Mouse (Mus musculus): ENCODE data around the gene Kbtbd13. TPM values are rescaled to one million over a fixed set of nuclear protein-coding genes. Genes with fewer than 3 reads are reported as not detected.

Kbtbd13 gene
- polyA plus RNA-seq, 1 experiment from 2014 or later: 0.48 TPM

DNA sequence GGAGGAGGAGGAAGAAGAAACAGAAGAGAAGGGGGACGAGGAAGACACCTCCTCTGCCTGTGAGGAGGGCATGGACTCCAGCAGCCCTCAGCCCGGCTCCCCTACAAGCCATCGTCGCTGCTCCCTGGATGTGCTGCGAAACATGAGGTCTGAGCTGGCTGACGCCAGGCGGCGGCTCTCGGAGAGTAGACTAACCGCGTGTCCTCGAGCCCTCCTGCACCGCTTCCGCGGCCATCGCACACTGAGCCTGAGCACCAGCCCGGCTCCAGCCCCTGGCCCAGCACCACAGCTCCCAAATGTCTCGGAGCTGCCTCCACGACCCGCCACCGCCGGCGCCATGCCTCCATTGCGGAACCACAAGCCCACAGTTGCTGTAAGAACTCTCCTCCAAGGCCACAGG is 19.7 kb downstream of the Kbtbd13 start:
- DNase-seq (ENCODE audit: low spot score) (no peak), ATAC-seq (replicated peaks; ENCODE audit: low FRiP score) (no peak)
- no peak overlapping the region for H3K27ac ChIP-seq (ENCODE audit: low read depth, low read length)
- H3K36me3 ChIP-seq (ENCODE audit: control insufficient read depth, insufficient read depth, low read length): no peaks in the 10 kb centered on the region; the same call in 1 of the 2 replicates
- H3K9me3 ChIP-seq (ENCODE audit: control insufficient read depth, low read length): no peaks in the 10 kb centered on the region
- H3K4me2 ChIP-seq (ENCODE audit: low read depth, low read length, severe bottlenecking): no peak overlapping the region
- H3K4me1 ChIP-seq (replicated peaks; ENCODE audit: control insufficient read depth, insufficient read depth, low read length): no peaks in the 10 kb centered on the region
- H3K4me3 ChIP-seq (ENCODE audit: low read depth, low read length): no peak overlapping the region
- H3K9ac ChIP-seq (ENCODE audit: low read length): no peak overlapping the region
- H3K27me3 ChIP-seq (ENCODE audit: control insufficient read depth, insufficient read depth, low read length): no peaks in the 10 kb centered on the region
- 82% methylated on average over 24 of the region's 24 CpGs for WGBS

DNA sequence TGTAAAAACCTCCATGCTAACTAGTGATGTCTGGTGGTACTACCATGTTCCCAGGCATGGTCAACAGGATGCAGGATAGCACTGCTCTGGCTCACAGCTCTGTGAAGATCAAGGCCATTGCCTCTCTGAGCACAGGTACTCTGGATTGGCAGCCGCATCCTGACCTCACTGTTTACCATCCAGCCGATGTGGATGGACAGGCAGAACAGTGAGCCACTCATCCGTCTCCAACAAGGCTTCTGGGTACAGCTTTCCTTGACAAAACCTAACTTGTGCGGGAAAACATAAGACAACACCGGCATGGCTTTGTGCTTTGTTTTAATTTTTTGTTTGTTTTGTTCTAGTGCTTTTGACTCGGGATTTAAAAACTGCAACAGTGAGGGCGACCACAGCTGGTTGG is 25.7 kb downstream of the Kbtbd13 start:
- Histone ChIP-seq H3K9ac (ENCODE audit: low read length) (no peak overlapping the region), H3K4me3 (ENCODE audit: low read depth, low read length) (no peak overlapping the region), H3K4me1 (replicated peaks; ENCODE audit: control insufficient read depth, insufficient read depth, low read length) (no peaks in the 10 kb centered on the region), H3K36me3 (ENCODE audit: control insufficient read depth, insufficient read depth, low read length) (no peaks in the 10 kb centered on the region; the same call in 1 of the 2 replicates), H3K9me3 (ENCODE audit: control insufficient read depth, low read length) (no peaks in the 10 kb centered on the region), H3K27me3 (ENCODE audit: control insufficient read depth, insufficient read depth, low read length) (no peaks in the 10 kb centered on the region), H3K27ac (ENCODE audit: low read depth, low read length) (no peak overlapping the region), H3K4me2 (ENCODE audit: low read depth, low read length, severe bottlenecking) (no peak overlapping the region)
- 94% methylated on average over 7 of the region's 7 CpGs for WGBS
- DNase-seq (ENCODE audit: low spot score): no peak
- no peak for ATAC-seq (replicated peaks; ENCODE audit: low FRiP score)

DNA sequence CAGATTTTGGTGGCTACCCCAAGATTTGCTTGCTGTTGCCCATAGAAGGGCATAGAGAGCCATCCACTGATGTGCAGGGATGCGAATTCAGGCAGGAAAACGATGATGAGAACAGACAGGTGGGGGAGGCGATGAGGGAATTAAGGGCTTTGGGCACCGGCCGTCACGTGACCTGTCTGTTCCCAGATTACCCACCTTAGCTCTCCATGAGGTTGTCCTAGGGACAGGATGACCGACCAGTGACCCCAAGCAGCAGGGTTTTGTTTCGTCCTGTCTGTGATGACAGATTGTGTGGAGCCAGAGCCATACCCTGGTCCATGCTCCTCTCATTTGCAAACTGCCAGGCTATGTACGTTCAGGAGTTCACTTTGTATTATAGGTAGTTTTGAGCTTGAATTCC is 27.8 kb downstream of the Kbtbd13 start:
- peaks cover 2% of the 10 kb centered on the region; the same call in 1 of the 2 replicates for H3K36me3 ChIP-seq (ENCODE audit: control insufficient read depth, insufficient read depth, low read length)
- 76% methylated on average over 9 of the region's 9 CpGs for WGBS
- no peaks in the 10 kb centered on the region for H3K4me1 ChIP-seq (replicated peaks; ENCODE audit: control insufficient read depth, insufficient read depth, low read length)
- H3K9me3 ChIP-seq (ENCODE audit: control insufficient read depth, low read length): no peaks in the 10 kb centered on the region
- H3K4me3 ChIP-seq (ENCODE audit: low read depth, low read length): no peak overlapping the region
- H3K4me2 ChIP-seq (ENCODE audit: low read depth, low read length, severe bottlenecking): no peak overlapping the region
- H3K27ac ChIP-seq (ENCODE audit: low read depth, low read length): no peak overlapping the region
- H3K27me3 ChIP-seq (ENCODE audit: control insufficient read depth, insufficient read depth, low read length): no peaks in the 10 kb centered on the region
- DNase-seq (ENCODE audit: low spot score) (no peak), ATAC-seq (replicated peaks; ENCODE audit: low FRiP score) (no peak)
- H3K9ac ChIP-seq (ENCODE audit: low read length): no peak overlapping the region

DNA sequence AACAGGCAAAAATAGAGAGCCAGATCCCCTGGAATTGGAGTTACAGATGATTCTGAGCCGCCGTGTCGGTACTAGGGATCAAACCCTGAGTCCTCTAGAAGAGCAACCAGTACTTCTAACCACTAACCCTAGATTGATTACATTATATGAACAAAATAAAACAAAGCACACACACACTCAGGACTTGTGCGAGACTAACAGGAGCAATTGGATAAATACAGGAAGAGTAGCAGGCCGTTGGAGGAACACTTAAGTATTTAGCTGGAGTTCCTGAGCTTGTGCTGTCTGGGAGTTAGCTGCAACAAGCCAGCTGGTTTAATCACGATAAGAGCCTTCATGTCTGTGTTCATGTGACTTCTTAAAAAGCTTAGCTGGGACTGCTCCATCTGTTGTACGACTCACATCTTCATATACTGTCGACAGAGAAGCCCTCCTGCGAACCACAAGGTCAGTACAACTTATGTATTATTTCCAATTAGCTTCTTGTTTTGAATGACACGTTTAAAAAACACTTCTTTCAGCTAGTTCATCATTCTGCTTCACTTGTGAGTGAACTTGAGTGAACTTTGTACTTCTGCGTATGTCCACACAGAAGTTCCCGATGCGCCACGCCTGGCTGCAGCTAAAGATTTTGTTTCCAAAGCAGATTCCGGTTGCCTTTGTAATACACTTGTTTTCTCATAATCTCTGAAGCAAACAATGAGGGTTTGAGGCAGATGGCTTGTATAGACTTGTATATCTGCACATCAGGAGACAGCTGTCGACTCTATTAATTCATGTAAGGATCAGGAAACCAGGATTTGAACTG is 30.6 kb downstream of the Kbtbd13 start, which contains the start of gene Ubap1l:
Gene Ubap1l (plus strand): TSS at position 401 of the 808 bp plus-strand sequence.
- H3K9ac ChIP-seq (ENCODE audit: low read length): no peak within 1 kb of the TSS
- ATAC-seq (replicated peaks; ENCODE audit: low FRiP score) (no peak), DNase-seq (ENCODE audit: low spot score) (no peak)
- no peaks in the 10 kb centered on the region for H3K4me1 ChIP-seq (replicated peaks; ENCODE audit: control insufficient read depth, insufficient read depth, low read length)
- no peaks in the 10 kb centered on the region for H3K9me3 ChIP-seq (ENCODE audit: control insufficient read depth, low read length)
- H3K27me3 ChIP-seq (ENCODE audit: control insufficient read depth, insufficient read depth, low read length): no peaks in the 10 kb centered on the region
- no peak within 1 kb of the TSS for H3K4me3 ChIP-seq (ENCODE audit: low read depth, low read length)
- H3K27ac ChIP-seq (ENCODE audit: low read depth, low read length): no peak within 1 kb of the TSS
- H3K36me3 ChIP-seq (ENCODE audit: control insufficient read depth, insufficient read depth, low read length): peaks cover 2% of the 10 kb centered on the region; the same call in 1 of the 2 replicates
- no peak within 1 kb of the TSS for H3K4me2 ChIP-seq (ENCODE audit: low read depth, low read length, severe bottlenecking)
- 91% methylated on average over 16 of the region's 16 CpGs for WGBS

DNA sequence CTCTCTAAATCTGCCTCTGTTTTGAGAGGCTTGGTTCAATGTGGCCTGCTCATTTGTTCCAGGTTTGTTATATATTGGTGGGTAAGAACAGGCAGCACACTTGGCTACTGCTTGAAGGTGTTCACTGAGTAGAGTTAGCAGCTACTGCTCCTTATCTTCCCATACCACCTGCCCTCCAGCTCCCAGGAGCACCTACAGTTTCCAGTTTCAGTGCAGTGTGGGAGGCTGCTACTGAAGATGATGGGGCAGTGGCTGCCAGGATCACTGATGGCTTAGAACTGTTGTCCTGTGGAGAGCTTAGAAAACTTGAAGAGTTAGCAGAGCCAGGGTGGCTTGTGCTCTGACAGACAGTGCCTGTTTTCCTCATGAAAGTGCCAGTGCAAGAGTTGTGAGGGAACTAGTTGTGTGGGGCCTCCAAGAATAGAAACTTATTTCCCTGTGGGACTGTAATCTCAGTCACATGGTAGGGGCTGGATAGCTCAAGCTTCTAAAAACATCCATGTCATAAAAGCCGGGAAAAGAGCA is 32.4 kb downstream of the Kbtbd13 start:
- H3K4me2 ChIP-seq (ENCODE audit: low read depth, low read length, severe bottlenecking): no peak overlapping the region
- DNase-seq (ENCODE audit: low spot score) (no peak), ATAC-seq (replicated peaks; ENCODE audit: low FRiP score) (no peak)
- 94% methylated on average over 1 of the region's 1 CpGs for WGBS
- no peaks in the 10 kb centered on the region for H3K4me1 ChIP-seq (replicated peaks; ENCODE audit: control insufficient read depth, insufficient read depth, low read length)
- H3K27ac ChIP-seq (ENCODE audit: low read depth, low read length): no peak overlapping the region
- no peaks in the 10 kb centered on the region for H3K27me3 ChIP-seq (ENCODE audit: control insufficient read depth, insufficient read depth, low read length)
- peaks cover 2% of the 10 kb centered on the region; the same call in 1 of the 2 replicates for H3K36me3 ChIP-seq (ENCODE audit: control insufficient read depth, insufficient read depth, low read length)
- H3K4me3 ChIP-seq (ENCODE audit: low read depth, low read length): no peak overlapping the region
- H3K9ac ChIP-seq (ENCODE audit: low read length): no peak overlapping the region
- H3K9me3 ChIP-seq (ENCODE audit: control insufficient read depth, low read length): no peaks in the 10 kb centered on the region

DNA sequence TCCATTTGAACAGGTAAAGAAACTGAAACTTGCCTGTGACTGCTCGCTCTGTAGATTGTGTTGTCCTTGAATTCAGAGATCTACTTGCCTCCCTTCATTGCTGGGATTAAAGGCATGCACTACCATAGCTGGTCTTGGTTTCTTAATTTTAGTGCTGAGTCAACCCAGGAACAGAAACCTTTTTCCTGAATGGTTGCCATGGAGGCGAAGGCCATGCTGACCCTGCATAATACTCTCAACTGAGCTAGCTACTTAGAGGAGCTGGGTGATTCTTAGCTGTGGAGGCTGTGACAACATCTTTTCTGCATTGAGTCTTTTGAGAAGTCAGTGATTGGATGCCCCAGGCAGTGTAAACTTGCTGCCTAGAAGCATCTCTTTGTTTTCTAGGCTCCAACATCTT is 34.5 kb downstream of the Kbtbd13 start:
- 91% methylated on average over 2 of the region's 2 CpGs for WGBS

DNA sequence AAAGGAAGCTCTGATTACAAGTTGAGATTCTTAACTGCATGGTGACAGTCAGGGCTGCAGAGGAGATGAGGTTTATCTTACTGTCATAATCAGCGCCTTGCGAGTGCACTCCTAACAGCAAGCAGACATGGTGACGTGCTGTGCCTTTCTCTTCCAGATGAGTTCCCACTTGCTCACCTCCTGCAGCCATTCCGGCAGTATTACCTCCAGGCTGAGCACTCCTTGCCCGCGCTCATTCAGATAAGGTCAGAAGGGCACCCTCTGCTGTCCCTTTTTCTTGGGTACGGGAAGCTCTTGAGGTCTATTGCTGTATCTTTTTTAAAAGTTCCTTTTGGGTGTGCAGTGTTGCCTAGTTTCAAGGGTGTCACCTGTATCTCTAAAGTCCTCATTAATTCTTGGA is 34.9 kb downstream of the Kbtbd13 start:
- Histone ChIP-seq H3K4me1 (replicated peaks; ENCODE audit: control insufficient read depth, insufficient read depth, low read length) (no peaks in the 10 kb centered on the region), H3K27ac (ENCODE audit: low read depth, low read length) (no peak overlapping the region), H3K9me3 (ENCODE audit: control insufficient read depth, low read length) (no peaks in the 10 kb centered on the region), H3K4me3 (ENCODE audit: low read depth, low read length) (no peak overlapping the region), H3K36me3 (ENCODE audit: control insufficient read depth, insufficient read depth, low read length) (peaks cover 2% of the 10 kb centered on the region; the same call in 1 of the 2 replicates), H3K9ac (ENCODE audit: low read length) (no peak overlapping the region), H3K4me2 (ENCODE audit: low read depth, low read length, severe bottlenecking) (no peak overlapping the region), H3K27me3 (ENCODE audit: control insufficient read depth, insufficient read depth, low read length) (no peaks in the 10 kb centered on the region)
- ATAC-seq (replicated peaks; ENCODE audit: low FRiP score): no peak
- WGBS: 88% methylated on average over 7 of the region's 7 CpGs
- DNase-seq (ENCODE audit: low spot score): no peak

More for the DNA sequence above, 34.5 kb downstream of the Kbtbd13 start:
- Histone ChIP-seq H3K36me3 (ENCODE audit: control insufficient read depth, insufficient read depth, low read length) (peaks cover 2% of the 10 kb centered on the region; the same call in 1 of the 2 replicates), H3K4me1 (replicated peaks; ENCODE audit: control insufficient read depth, insufficient read depth, low read length) (no peaks in the 10 kb centered on the region), H3K9ac (ENCODE audit: low read length) (no peak overlapping the region), H3K9me3 (ENCODE audit: control insufficient read depth, low read length) (no peaks in the 10 kb centered on the region), H3K27me3 (ENCODE audit: control insufficient read depth, insufficient read depth, low read length) (no peaks in the 10 kb centered on the region), H3K27ac (ENCODE audit: low read depth, low read length) (no peak overlapping the region), H3K4me3 (ENCODE audit: low read depth, low read length) (no peak overlapping the region), H3K4me2 (ENCODE audit: low read depth, low read length, severe bottlenecking) (no peak overlapping the region)
- no peak for ATAC-seq (replicated peaks; ENCODE audit: low FRiP score)
- no peak for DNase-seq (ENCODE audit: low spot score)

DNA sequence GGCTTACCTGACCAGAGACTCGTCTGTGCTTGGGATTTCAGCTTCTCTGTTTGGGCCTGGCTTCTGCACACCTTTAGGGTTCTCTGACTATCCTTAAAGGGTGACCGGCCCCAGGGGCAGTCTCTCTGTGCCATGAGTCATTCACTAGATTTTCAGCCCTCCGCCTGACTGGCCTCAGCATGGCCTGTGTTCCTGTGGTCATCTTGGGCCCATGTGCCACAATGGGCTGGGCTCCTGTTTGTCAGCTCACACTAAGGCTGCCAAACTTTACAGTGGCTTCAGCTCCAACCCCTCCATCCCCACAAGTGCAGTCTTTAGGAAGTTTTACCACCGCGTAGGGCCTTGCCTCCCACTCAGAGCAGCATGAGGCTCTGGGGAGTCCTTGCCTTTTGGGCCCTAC is 38.2 kb downstream of the Kbtbd13 start:
- no peak overlapping the region for H3K4me3 ChIP-seq (ENCODE audit: low read depth, low read length)
- ATAC-seq (replicated peaks; ENCODE audit: low FRiP score) (no peak), DNase-seq (ENCODE audit: low spot score) (no peak)
- no peaks in the 10 kb centered on the region for H3K9me3 ChIP-seq (ENCODE audit: control insufficient read depth, low read length)
- H3K27ac ChIP-seq (ENCODE audit: low read depth, low read length): no peak overlapping the region
- no peak overlapping the region for H3K4me2 ChIP-seq (ENCODE audit: low read depth, low read length, severe bottlenecking)
- WGBS: 93% methylated on average over 5 of the region's 5 CpGs
- no peaks in the 10 kb centered on the region for H3K27me3 ChIP-seq (ENCODE audit: control insufficient read depth, insufficient read depth, low read length)
- H3K36me3 ChIP-seq (ENCODE audit: control insufficient read depth, insufficient read depth, low read length): no peaks in the 10 kb centered on the region
- no peaks in the 10 kb centered on the region for H3K4me1 ChIP-seq (replicated peaks; ENCODE audit: control insufficient read depth, insufficient read depth, low read length)
- H3K9ac ChIP-seq (ENCODE audit: low read length): no peak overlapping the region
